Mouse (Mus musculus) heart, adult 2 months (tissue): Measurements from ENCODE around the gene Lrrc2. TPM values are rescaled to one million over a fixed set of nuclear protein-coding genes. Genes with fewer than 3 reads are reported as not detected.

Experiments
- DNase-seq, 2 experiments: peaks; one replicate each; pipeline ENCODE4 v3.0.0; 2021
- H3K27ac ChIP-seq: fragments of 200-600 bp; 2 replicates; pipeline ENCODE4 v1.8.1; 2022
- H3K27me3 ChIP-seq: fragments of 200-500 bp; 2 replicates; pipeline ENCODE4 v1.6.1; 2012; ENCODE audit warnings: mild to moderate bottlenecking, low read length, inconsistent platforms, mixed read lengths; ENCODE audit not compliant: control insufficient read depth, insufficient read depth
- H3K36me3 ChIP-seq: fragments of 200-500 bp; 2 replicates; pipeline ENCODE4 v1.6.1; 2012; ENCODE audit warnings: low read length, inconsistent platforms; ENCODE audit not compliant: control insufficient read depth, insufficient read depth
- H3K4me1 ChIP-seq: fragments of 200-500 bp; 2 replicates; pipeline ENCODE4 v1.6.1; 2011; ENCODE audit warnings: low read length; ENCODE audit not compliant: control insufficient read depth, insufficient read depth
- H3K4me3 ChIP-seq: fragments of 200-600 bp; 2 replicates; pipeline ENCODE4 v1.8.1; 2022
- H3K79me2 ChIP-seq: fragments of 200-500 bp; replicated peaks from 2 replicates; pipeline ENCODE4 v1.6.1; 2012; ENCODE audit warnings: mild to moderate bottlenecking, inconsistent platforms, low read length, moderate library complexity, mixed read lengths; ENCODE audit not compliant: control insufficient read depth, insufficient read depth
- H3K9ac ChIP-seq: fragments of 200-500 bp; 2 replicates; pipeline ENCODE4 v1.6.1; 2012; ENCODE audit warnings: low read depth, mild to moderate bottlenecking, control low read depth, inconsistent platforms, low read length, mixed read lengths
- CTCF ChIP-seq: fragments of 200-600 bp; IDR thresholded peaks from 2 replicates; pipeline ENCODE4 v1.8.1; 2022; ENCODE audit warnings: antibody characterized with exemption, mild to moderate bottlenecking, moderate library complexity
- EP300 ChIP-seq: fragments of 200-500 bp; IDR thresholded peaks from 2 replicates; pipeline ENCODE4 v1.6.1; 2011; ENCODE audit warnings: low read depth, low read length, control low read depth; ENCODE audit not compliant: insufficient read depth
- POLR2A ChIP-seq: fragments of 200-500 bp; IDR thresholded peaks from 2 replicates; pipeline ENCODE4 v1.6.1; 2011; ENCODE audit warnings: mild to moderate bottlenecking, low read depth, low read length, control low read depth; ENCODE audit not compliant: insufficient read depth
- WGBS: fragments of 180-500 bp; shearing (Covaris S2); methylation state at CpG from one replicate; pipeline ENCODE4 v1.1.7; 2018; 5-methylcytosine and 5-hydroxymethylcytosine counted together
- intact Hi-C: fragments of 180-260 bp; cut with DNase I; formaldehyde crosslinking; loops from one replicate; pipeline ENCODE4 v1.15.1; 2025
- polyA plus RNA-seq: library from polyadenylated mRNA; depleted of rRNA; stranded (reverse); fragments of >200 nt; gene quantifications from 2 replicates; pipeline ENCODE4 v1.2.3, GENCODE M21; 2012
- total RNA-seq, 2 experiments: library from RNA; stranded (reverse); gene quantifications; 2 replicates each; pipeline ENCODE4 v1.2.3; 2021

The Lrrc2 gene
- total and polyA plus RNA-seq, 3 experiments: 57.3 to 289 (median 223) TPM

DNA sequence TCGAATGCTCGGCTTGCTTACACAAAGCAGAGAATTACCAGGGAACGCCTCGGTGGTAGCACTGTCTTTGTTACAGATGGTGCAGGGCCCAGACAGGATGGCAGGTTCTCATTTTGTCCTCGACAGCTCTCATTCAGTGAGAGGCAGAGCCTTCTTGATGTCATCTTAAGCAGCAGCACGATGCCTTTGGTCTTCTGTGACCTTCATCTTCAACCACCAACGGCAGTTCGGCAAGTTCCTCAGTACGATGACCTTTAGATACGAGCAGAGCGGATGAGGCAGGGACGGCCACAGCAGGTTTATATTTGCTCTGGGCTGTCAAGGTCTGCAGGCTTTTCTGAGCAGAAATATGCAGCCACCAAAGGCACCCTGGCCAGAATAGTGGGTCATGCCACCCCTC is 50.3 kb downstream of the Lrrc2 start:
- peaks cover 10% of the 10 kb centered on the region for H3K4me1 ChIP-seq
- H3K9ac ChIP-seq: no peak overlapping the region
- H3K27me3 ChIP-seq: no peaks in the 10 kb centered on the region
- H3K36me3 ChIP-seq: no peaks in the 10 kb centered on the region
- no peak for DNase-seq
- WGBS: 89% methylated on average over 12 of the region's 12 CpGs
- no peak for TF ChIP-seq POLR2A
- H3K27ac ChIP-seq: no peak overlapping the region
- no peaks in the 10 kb centered on the region for H3K79me2 ChIP-seq
- intact Hi-C loops: no loop called here
- no peak overlapping the region for H3K4me3 ChIP-seq

DNA sequence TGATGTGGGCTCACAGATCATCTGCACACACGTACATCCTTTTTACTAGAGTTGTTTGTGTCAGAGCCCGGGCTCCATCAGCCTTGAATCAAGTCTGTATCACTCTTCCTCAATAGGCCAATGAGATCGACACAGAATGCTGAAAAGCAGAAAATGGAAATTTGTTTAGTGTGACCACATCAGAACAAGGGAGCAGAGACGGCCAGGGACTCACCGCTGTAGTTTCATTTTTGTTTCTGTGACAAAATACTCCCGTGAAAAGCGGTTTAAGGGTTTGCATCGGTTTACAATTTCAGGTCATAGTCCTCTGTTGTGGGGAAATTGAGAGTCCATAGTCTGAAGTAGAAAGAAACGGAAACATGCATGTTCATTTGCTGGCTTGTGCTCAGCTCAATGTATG is 51.9 kb downstream of the Lrrc2 start:
- TF ChIP-seq POLR2A (no peak), EP300 (no peak), CTCF (no peak)
- no peaks in the 10 kb centered on the region for H3K27me3 ChIP-seq
- H3K27ac ChIP-seq: no peak overlapping the region
- WGBS: 91% methylated on average over 9 of the region's 9 CpGs
- H3K4me3 ChIP-seq: no peak overlapping the region
- H3K4me1 ChIP-seq: peaks cover 9% of the 10 kb centered on the region
- no peak overlapping the region for H3K9ac ChIP-seq
- no peaks in the 10 kb centered on the region for H3K36me3 ChIP-seq
- no peaks in the 10 kb centered on the region for H3K79me2 ChIP-seq
- no peak for DNase-seq
- intact Hi-C loops: no loop called here

DNA sequence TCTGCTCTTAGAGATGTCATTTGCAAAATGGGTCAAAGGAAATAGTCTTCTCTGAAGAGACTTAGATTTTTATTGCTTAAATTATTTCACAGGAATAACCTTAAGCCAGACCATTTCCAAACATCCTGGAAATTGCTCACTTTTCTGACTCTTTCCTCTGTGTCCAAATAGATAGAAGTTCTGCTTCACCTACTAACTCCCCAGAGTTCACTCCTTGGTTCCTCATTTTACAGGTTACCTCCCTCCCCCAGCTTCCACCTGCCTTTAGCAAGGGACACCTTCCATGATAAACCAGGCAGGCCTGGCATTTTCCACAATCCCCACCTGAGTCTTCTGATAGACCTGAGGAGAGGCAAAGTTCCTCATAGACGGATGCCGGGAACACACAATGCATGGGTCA is 55.2 kb downstream of the Lrrc2 start:
- peaks cover 1% of the 10 kb centered on the region; the same call in 1 of the 2 replicates for H3K4me1 ChIP-seq
- no peaks in the 10 kb centered on the region for H3K79me2 ChIP-seq
- no peak overlapping the region for H3K9ac ChIP-seq
- TF ChIP-seq POLR2A (no peak), CTCF (no peak), EP300 (no peak)
- intact Hi-C loops: no loop called here
- H3K27ac ChIP-seq: no peak overlapping the region
- no peak overlapping the region for H3K4me3 ChIP-seq
- no peaks in the 10 kb centered on the region for H3K27me3 ChIP-seq
- WGBS: 92% methylated on average over 2 of the region's 2 CpGs
- no peaks in the 10 kb centered on the region for H3K36me3 ChIP-seq
- no peak for DNase-seq

DNA sequence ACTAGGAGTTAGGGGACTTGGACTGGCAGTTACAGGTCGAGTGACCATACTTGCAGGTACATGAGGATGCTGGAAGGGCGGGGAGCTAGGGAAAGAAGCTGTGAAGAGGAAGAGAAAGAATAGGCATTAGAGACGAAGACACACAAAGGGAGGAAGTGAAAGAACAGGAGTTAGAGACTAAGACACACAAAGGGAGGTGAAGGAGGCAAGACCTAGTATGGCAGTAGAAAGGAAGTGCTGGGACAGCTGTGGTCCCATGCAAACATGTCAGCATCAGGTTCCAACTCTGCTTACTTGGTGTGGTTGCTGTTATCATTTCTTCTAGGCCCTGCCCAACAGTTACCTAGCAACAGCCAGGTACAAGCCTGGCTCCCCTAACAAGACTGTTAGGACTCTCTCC is 58.4 kb downstream of the Lrrc2 start:
- no peak overlapping the region for H3K27ac ChIP-seq
- H3K4me3 ChIP-seq: no peak overlapping the region
- no peak overlapping the region for H3K9ac ChIP-seq
- no peaks in the 10 kb centered on the region for H3K79me2 ChIP-seq
- no peak for DNase-seq
- H3K36me3 ChIP-seq: no peaks in the 10 kb centered on the region
- no peaks in the 10 kb centered on the region for H3K27me3 ChIP-seq
- 59% methylated on average over 3 of the region's 3 CpGs for WGBS
- TF ChIP-seq POLR2A (no peak), CTCF (no peak), EP300 (no peak)
- peaks cover 7% of the 10 kb centered on the region for H3K4me1 ChIP-seq
- intact Hi-C loops: no loop called here

DNA sequence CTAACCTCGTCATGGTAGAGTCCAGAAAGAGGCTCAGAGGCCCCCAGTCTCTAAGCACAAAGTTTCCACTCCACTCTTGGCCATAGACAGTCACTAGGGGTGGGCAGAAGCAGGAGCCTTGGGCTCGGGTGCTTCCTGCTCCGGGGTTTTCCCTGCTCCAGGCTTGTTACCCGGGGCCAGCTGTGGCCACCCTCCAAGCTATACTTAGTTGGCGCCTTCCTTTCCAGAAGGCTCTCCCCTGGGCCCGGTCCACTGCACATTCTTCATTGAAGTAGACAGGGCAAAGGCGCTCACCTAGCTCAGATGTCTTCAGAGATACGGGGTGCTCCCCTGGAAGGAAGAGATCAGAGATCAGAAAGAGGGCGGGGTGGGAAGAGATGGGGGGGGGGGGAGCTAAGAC is 60.2 kb downstream of the Lrrc2 start:
- H3K9ac ChIP-seq: no peak overlapping the region
- H3K27me3 ChIP-seq: no peaks in the 10 kb centered on the region
- DNase-seq: peak in 1 of 2 experiments; percentile 26
- H3K27ac ChIP-seq: no peak overlapping the region
- H3K4me1 ChIP-seq: peaks cover 7% of the 10 kb centered on the region
- WGBS: 35% methylated on average over 9 of the region's 9 CpGs
- TF ChIP-seq CTCF (no peak), POLR2A (no peak), EP300 (no peak)
- no peaks in the 10 kb centered on the region for H3K36me3 ChIP-seq
- H3K79me2 ChIP-seq: no peaks in the 10 kb centered on the region
- intact Hi-C loops: no loop called here
- no peak overlapping the region for H3K4me3 ChIP-seq

DNA sequence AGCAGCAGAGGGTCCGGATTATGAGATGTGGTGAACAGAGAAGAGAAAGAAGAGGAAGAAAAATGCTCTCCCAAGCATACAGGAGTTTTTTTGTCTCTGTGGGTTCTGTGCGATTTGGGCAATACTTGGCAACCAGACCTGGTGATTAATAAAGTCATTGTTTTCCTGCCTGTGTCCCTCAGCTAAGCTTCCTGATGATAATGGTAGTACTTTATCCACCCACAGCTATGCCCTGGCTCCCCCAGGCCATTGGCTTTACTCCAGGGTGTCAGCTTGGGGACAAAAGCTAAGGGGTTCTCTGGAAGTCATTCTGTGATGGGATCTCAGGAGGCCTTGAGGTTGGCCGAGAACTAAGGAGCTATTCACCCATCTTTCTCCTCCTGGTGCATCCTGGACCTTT is 60.7 kb downstream of the Lrrc2 start:
- intact Hi-C loops: no loop called here
- no peak for DNase-seq
- no peak for TF ChIP-seq POLR2A
- TF ChIP-seq CTCF: no peak
- TF ChIP-seq EP300: 0 out of 2 replicates have a peak, but pooled peaks have one; percentile 14
- Histone ChIP-seq H3K9ac (no peak overlapping the region), H3K4me3 (no peak overlapping the region), H3K27me3 (no peaks in the 10 kb centered on the region), H3K79me2 (no peaks in the 10 kb centered on the region), H3K27ac (no peak overlapping the region), H3K4me1 (peaks cover 7% of the 10 kb centered on the region), H3K36me3 (no peaks in the 10 kb centered on the region)
- 41% methylated on average over 3 of the region's 3 CpGs for WGBS
